Mouse (Mus musculus): ENCODE measurements around the gene Tsc22d4.

DNA sequence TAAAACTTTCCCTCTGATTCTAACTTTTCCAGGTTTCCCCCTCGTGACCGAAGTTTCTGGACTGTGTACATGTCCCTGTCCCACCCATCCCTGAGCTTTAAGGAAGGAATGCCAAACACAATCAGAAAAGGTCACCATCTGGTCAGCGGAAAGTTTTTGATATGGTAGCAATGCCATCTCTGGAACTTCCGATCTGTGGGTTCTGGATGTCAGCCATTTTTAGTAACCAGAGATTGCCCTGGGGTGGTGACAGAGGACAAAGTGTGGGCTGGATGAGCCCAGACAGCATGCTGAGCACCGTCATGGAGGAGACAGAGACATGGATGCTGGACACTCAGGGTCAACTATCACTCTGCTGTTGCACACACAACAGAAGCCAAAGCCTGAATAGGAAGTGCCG lies 26.4 kb upstream of the Tsc22d4 start:
- TF ChIP-seq CTCF (IDR thresholded peaks at IDR 0.05; ENCODE audit: extremely low read depth, insufficient read depth, insufficient read length, insufficient replicate concordance) (no peak), POLR2A (IDR thresholded peaks at IDR 0.05; ENCODE audit: low read depth, low read length) (no peak)

Data from spleen, adult 2 months (tissue).